Mouse (Mus musculus): ENCODE results near the gene Snx29. TPM values are rescaled to one million over a fixed set of nuclear protein-coding genes. Genes with fewer than 3 reads are reported as not detected.

The Snx29 gene
- total and polyA plus RNA-seq, 2 experiments from 2014 or later, result 8.2 to 18.7 TPM

DNA sequence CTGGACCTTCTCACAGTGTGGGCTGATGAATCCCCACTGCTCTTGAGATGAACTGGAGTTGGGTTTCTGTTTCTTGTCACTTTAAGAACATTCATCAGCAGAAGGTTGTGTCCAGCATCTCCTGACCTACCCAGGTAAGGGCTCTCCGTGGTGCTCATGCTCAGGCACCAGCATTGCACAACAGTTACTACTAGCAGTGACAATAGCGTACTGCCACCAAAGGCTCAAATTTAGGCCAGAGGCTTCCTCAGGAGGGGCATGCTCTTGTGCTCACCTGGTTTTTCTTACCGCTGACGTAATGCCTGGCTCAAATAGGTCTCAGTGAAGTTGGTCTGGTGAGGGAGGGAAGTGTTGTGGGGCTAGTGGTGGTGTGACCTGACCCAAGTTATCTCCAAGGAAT is 132.2 kb downstream of the Snx29 start:
- H3K9me3 ChIP-seq (ENCODE audit: low read length), result no peaks in the 10 kb centered on the region
- 95% methylated on average over 4 of the region's 4 CpGs for WGBS
- no peak overlapping the region for H3K9ac ChIP-seq (replicated peaks; ENCODE audit: low read length)
- H3K4me1 ChIP-seq (ENCODE audit: insufficient read depth, low read length), result no peaks in the 10 kb centered on the region
- H3K27ac ChIP-seq, result no peak overlapping the region
- H3K36me3 ChIP-seq (ENCODE audit: insufficient read depth, low read length), result peaks cover 24% of the 10 kb centered on the region
- ATAC-seq, result no peak
- no peak for DNase-seq (ENCODE audit: low spot score)
- no peak overlapping the region for H3K4me2 ChIP-seq (ENCODE audit: low read depth, low read length)
- H3K4me3 ChIP-seq (ENCODE audit: low read length), result no peak overlapping the region
- no peaks in the 10 kb centered on the region for H3K27me3 ChIP-seq (ENCODE audit: insufficient read depth, low read length)
- no peak for TF ChIP-seq CTCF (IDR thresholded peaks at IDR 0.05; ENCODE audit: low read depth)

DNA sequence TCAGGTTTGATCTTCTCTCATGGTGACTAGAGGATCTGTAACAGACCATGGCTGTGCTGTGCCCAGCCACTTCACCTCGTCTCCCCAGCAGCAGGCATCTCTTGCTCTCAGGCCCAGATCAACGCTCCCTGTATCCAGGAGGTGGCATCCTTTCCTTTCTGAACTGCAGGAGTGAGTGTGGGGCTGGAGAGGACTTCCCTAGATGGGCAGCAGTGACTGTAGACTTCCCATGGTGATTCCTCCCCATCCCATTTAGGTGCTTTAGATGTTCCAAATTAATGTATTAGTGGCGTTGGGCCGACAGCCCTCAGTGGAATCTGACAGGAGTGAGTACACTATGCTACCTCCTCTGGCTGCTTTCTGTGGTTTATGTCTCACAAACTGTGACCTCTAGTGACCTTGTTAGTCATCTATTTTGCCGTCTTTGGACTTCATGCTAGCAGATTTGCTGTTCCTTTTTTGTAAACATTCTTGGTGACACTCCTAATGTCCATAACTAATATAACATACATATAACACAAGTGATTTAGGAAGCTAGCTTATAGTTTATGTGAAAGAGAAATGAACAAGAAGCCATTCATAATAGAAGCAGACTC is 132.9 kb downstream of the Snx29 start:
- Histone ChIP-seq H3K9me3 (ENCODE audit: low read length) (no peaks in the 10 kb centered on the region), H3K27me3 (ENCODE audit: insufficient read depth, low read length) (no peaks in the 10 kb centered on the region), H3K4me2 (ENCODE audit: low read depth, low read length) (no peak overlapping the region), H3K4me1 (ENCODE audit: insufficient read depth, low read length) (no peaks in the 10 kb centered on the region), H3K36me3 (ENCODE audit: insufficient read depth, low read length) (peaks cover 24% of the 10 kb centered on the region), H3K27ac (no peak overlapping the region), H3K4me3 (ENCODE audit: low read length) (no peak overlapping the region), H3K9ac (replicated peaks; ENCODE audit: low read length) (no peak overlapping the region)
- DNase-seq (ENCODE audit: low spot score) (no peak), ATAC-seq (no peak)
- WGBS, result 83% methylated on average over 5 of the region's 5 CpGs
- TF ChIP-seq CTCF (IDR thresholded peaks at IDR 0.05; ENCODE audit: low read depth), result peak; percentile 53

DNA sequence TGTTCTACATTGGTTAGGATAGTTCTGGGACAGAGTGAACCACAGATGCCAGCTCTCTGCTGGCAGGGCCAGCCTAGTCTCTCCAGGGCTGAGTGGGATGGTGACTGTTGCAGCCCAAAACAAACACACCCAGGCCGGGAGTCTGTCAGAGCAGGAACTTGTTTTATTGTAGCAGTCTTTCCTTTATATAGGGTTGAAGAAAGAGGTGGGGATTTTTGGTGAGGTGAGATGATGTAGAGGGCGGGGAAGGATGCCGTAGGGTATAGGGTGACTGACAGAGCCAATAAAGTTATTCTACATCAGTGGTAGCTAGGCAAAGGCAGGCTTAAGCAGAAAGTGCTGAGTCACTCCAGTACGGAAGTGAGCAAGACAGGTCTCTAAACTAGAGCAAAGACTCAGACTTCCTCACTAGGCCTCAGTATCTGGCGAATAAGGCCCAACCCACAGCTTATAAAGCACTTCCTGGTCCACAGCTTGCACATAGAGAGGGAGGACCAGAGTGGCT is 133.5 kb downstream of the Snx29 start:
- H3K9ac ChIP-seq (replicated peaks; ENCODE audit: low read length), result no peak overlapping the region
- no peaks in the 10 kb centered on the region for H3K27me3 ChIP-seq (ENCODE audit: insufficient read depth, low read length)
- 92% methylated on average over 5 of the region's 5 CpGs for WGBS
- H3K4me1 ChIP-seq (ENCODE audit: insufficient read depth, low read length), result no peaks in the 10 kb centered on the region
- H3K4me3 ChIP-seq (ENCODE audit: low read length), result no peak overlapping the region
- peaks cover 24% of the 10 kb centered on the region for H3K36me3 ChIP-seq (ENCODE audit: insufficient read depth, low read length)
- DNase-seq (ENCODE audit: low spot score) (no peak), ATAC-seq (no peak)
- H3K9me3 ChIP-seq (ENCODE audit: low read length), result no peaks in the 10 kb centered on the region
- TF ChIP-seq CTCF (IDR thresholded peaks at IDR 0.05; ENCODE audit: low read depth), result no peak
- H3K27ac ChIP-seq, result no peak overlapping the region
- H3K4me2 ChIP-seq (ENCODE audit: low read depth, low read length), result no peak overlapping the region

DNA sequence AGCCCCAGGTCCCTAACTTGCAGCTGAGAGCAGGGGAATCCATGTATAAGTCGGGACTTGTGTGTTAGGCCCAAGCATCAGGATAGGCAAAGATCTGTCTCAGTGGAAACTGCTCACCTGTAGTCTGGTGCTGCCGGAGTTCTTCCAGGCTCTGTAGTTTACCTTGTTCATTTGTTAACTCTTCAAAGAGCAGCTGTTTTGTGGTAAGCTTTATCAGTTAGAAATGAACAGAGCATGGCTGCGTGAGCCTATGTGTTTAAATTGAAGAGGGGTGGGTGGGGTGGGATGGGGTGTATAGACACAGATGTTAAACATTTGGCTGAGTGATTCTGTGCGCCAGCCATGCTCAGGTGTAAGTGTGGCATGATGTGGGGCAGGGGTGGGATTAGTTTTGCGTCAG is 134.4 kb downstream of the Snx29 start:
- 93% methylated on average over 5 of the region's 5 CpGs for whole genome bisulfite sequencing
- no peaks in the 10 kb centered on the region for H3K4me1 ChIP-seq (ENCODE audit: insufficient read depth, low read length)
- H3K27ac ChIP-seq, result no peak overlapping the region
- no peak overlapping the region for H3K4me2 ChIP-seq (ENCODE audit: low read depth, low read length)
- no peak for TF ChIP-seq CTCF (IDR thresholded peaks at IDR 0.05; ENCODE audit: low read depth)
- H3K4me3 ChIP-seq (ENCODE audit: low read length), result no peak overlapping the region
- ATAC-seq (no peak), DNase-seq (ENCODE audit: low spot score) (no peak)
- no peak overlapping the region for H3K9ac ChIP-seq (replicated peaks; ENCODE audit: low read length)
- peaks cover 18% of the 10 kb centered on the region for H3K36me3 ChIP-seq (ENCODE audit: insufficient read depth, low read length)
- H3K9me3 ChIP-seq (ENCODE audit: low read length), result no peaks in the 10 kb centered on the region
- no peaks in the 10 kb centered on the region for H3K27me3 ChIP-seq (ENCODE audit: insufficient read depth, low read length)

DNA sequence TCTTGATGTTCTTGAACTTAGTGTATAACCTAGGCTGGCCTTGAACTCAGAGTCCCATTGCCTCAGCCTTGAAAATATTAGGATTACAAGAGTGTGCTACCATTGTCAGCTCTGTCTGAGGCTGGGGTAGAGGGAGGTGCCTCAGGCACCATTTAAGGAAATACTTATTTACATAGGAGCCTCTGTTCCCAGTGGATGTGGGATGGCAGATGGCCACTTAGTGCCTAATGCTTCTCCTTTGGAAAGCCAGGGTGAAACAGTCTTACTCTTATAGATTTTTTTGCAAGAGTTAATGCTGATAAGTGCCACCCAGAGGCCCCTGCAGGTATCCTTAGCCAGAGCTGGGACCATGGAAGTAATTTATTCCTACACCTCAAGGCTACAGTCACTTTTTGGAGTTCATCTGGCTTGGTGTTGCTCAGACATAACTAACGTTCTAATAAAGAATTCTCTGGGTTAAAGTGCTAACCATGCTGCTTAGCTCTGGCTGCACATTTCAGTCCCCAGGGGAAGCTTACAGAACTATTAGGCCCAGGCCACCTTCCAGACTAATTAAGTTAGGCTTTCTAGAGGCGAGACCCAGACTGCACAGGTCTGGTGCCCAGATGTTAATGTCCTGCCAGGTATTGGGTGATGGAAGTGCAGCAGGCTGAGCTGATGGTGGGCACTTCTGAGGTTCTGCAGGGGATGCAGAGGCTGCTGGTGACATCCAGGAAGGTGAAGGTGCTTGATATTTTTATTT is 135.1 kb downstream of the Snx29 start:
- Histone ChIP-seq H3K4me2 (ENCODE audit: low read depth, low read length) (no peak overlapping the region), H3K4me1 (ENCODE audit: insufficient read depth, low read length) (no peaks in the 10 kb centered on the region), H3K9ac (replicated peaks; ENCODE audit: low read length) (no peak overlapping the region), H3K27ac (no peak overlapping the region), H3K36me3 (ENCODE audit: insufficient read depth, low read length) (peaks cover 13% of the 10 kb centered on the region), H3K27me3 (ENCODE audit: insufficient read depth, low read length) (no peaks in the 10 kb centered on the region), H3K4me3 (ENCODE audit: low read length) (no peak overlapping the region), H3K9me3 (ENCODE audit: low read length) (no peaks in the 10 kb centered on the region)
- WGBS, result 47% methylated on average over 2 of the region's 2 CpGs
- DNase-seq (ENCODE audit: low spot score) (no peak), ATAC-seq (no peak)
- TF ChIP-seq CTCF (IDR thresholded peaks at IDR 0.05; ENCODE audit: low read depth), result no peak

DNA sequence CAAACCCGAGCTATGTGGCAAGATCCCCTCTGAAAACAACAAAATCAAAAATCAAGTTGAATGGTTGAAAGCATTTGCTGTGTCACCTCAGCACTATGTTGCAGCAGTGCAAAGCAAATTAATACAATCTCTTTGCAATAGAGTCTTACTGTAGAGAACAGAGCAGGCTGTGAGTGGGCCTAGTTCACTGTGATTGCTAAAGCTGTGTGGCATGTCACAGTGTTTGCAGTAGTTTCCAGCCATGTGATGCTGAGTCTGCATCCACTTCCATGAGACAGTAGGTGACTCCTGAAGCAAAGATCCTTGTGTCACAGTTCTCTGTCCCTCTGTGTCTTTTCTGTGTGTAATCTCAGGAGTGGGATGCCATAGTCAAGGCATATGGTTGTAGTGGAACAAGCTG is 137.5 kb downstream of the Snx29 start:
- Histone ChIP-seq H3K27me3 (ENCODE audit: insufficient read depth, low read length) (no peaks in the 10 kb centered on the region), H3K36me3 (ENCODE audit: insufficient read depth, low read length) (no peaks in the 10 kb centered on the region), H3K27ac (no peak overlapping the region), H3K4me3 (ENCODE audit: low read length) (no peak overlapping the region), H3K4me2 (ENCODE audit: low read depth, low read length) (no peak overlapping the region), H3K9me3 (ENCODE audit: low read length) (no peaks in the 10 kb centered on the region), H3K9ac (replicated peaks; ENCODE audit: low read length) (no peak overlapping the region), H3K4me1 (ENCODE audit: insufficient read depth, low read length) (no peaks in the 10 kb centered on the region)
- ATAC-seq (no peak), DNase-seq (ENCODE audit: low spot score) (no peak)
- no peak for TF ChIP-seq CTCF (IDR thresholded peaks at IDR 0.05; ENCODE audit: low read depth)
- 94% methylated on average over 1 of the region's 1 CpGs for WGBS

DNA sequence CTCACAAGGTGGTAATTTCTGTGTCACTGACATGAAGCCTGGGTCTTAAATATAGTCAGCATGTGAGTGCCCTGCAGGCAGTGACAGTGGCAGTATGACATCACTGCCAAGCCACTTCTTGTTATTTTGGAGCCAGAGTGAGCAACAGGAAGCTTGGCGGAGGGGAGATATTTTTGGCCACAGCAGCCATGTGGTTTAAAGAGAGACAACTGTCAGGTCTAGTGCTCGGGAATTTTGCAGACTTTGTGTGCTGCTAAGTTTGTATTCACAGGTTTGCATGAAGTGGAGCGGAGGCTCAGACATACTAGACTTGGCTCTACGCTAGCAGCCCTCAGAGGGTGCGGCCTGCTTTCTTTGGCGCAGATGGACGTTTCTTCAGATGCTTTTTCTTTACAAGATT is 138.9 kb downstream of the Snx29 start:
- Histone ChIP-seq H3K4me1 (ENCODE audit: insufficient read depth, low read length) (no peaks in the 10 kb centered on the region), H3K27me3 (ENCODE audit: insufficient read depth, low read length) (no peaks in the 10 kb centered on the region), H3K9ac (replicated peaks; ENCODE audit: low read length) (no peak overlapping the region), H3K27ac (0 out of 2 replicates have a peak overlapping the region, but pooled peaks have one; percentile 7), H3K9me3 (ENCODE audit: low read length) (no peaks in the 10 kb centered on the region), H3K36me3 (ENCODE audit: insufficient read depth, low read length) (no peaks in the 10 kb centered on the region), H3K4me2 (ENCODE audit: low read depth, low read length) (no peak overlapping the region), H3K4me3 (ENCODE audit: low read length) (no peak overlapping the region)
- no peak for DNase-seq (ENCODE audit: low spot score)
- WGBS, result 65% methylated on average over 7 of the region's 7 CpGs
- no peak for TF ChIP-seq CTCF (IDR thresholded peaks at IDR 0.05; ENCODE audit: low read depth)
- no peak for ATAC-seq
